Mouse (Mus musculus): ENCODE data around the gene Synpr.

- TF ChIP-seq CTCF (IDR thresholded peaks at IDR 0.05; ENCODE audit: extremely low read depth, insufficient read depth, low read length) (no peak), POLR2A (IDR thresholded peaks at IDR 0.05; ENCODE audit: extremely low read depth, insufficient read depth, low read length) (no peak)
These were observed 18.2 kb upstream of the Synpr start for GRCm38 (mm10) chr14:13266331-13266730.

All from cortical plate, adult 2 months (tissue).